25 mouse cellular contexts compared by ENCODE assay signal in the genomic region with DNA sequence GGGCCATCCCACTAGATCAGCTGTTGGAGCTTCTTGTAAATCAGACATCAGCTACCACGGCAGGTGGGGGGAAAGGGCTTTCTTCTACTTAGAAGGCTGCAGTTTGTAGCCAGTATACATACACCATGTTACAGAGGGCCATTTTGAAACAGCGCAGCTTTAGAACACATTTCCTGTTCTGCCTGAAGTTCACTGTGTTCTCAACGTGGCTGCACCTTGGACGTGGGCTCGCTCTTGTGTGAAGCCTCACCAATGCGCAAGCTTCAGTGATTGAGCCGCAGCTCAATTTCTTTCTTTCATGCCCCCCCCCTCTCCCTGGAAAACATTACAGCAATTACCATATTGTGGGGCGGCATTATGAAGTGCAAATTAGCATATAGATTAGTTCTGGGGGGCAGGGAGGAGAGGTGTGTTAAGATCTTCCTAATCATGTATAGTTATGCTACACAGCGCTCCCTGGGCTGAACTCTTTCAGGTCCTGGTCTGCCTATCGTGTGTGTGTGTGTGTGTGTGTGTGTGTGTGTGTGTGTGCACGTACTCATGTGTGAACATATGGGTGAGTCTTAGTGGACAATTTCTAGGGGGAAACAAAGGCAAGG.
A peak's percentile ranks its signal among the peaks of the same experiment; 100 is the strongest.
DNase-seq lines count a peak whose midpoint lies in the region; ATAC-seq lines count a peak whose summit lies in the region.
"Had no signal": no experiment of that assay in that cellular context is flagged by ENCODE, and none has a peak within 500 bp of the region (broad histone marks: within the 10 kb centered on the region; RNA-seq: fewer than 3 reads in every experiment).

No protein-coding gene starts in this region.

- no peaks in the 10 kb centered on the region for H3K4me1 ChIP-seq in forebrain, embryonic 14.5 days (ENCODE audit: control insufficient read depth, insufficient read depth, low read length)
- H3K4me1 ChIP-seq in forebrain, embryonic 11.5 days (replicated peaks; ENCODE audit: control insufficient read depth, insufficient read depth, low read length): no peaks in the 10 kb centered on the region
- no peaks in the 10 kb centered on the region for H3K4me1 ChIP-seq in midbrain, embryonic 12.5 days
- H3K4me1 ChIP-seq in midbrain, embryonic 10.5 days: no peaks in the 10 kb centered on the region
- no peaks in the 10 kb centered on the region for H3K4me1 ChIP-seq in hindbrain, embryonic 16.5 days (ENCODE audit: control insufficient read depth, insufficient read depth, low read depth, low read length)
- H3K4me1 ChIP-seq: intestine, embryonic 15.5 days; megakaryocyte, embryonic 14.5 days had no signal

- WGBS in forebrain, embryonic 14.5 days: 65% methylated on average over 11 of the region's 11 CpGs
- WGBS in forebrain, embryonic 11.5 days: 81% methylated on average over 11 of the region's 11 CpGs
- 74% methylated on average over 11 of the region's 11 CpGs for WGBS in midbrain, embryonic 12.5 days
- 86% methylated on average over 11 of the region's 11 CpGs for WGBS in midbrain, embryonic 10.5 days
- 62% methylated on average over 11 of the region's 11 CpGs for WGBS in hindbrain, embryonic 16.5 days

- H3K9me3 ChIP-seq in forebrain, embryonic 14.5 days (replicated peaks; ENCODE audit: control insufficient read depth, low read length): no peaks in the 10 kb centered on the region
- no peaks in the 10 kb centered on the region for H3K9me3 ChIP-seq in forebrain, embryonic 11.5 days (ENCODE audit: control insufficient read depth, low read length)
- 0 out of 2 replicates have a peak, but pooled peaks cover 6% of the 10 kb centered on the region for H3K9me3 ChIP-seq in midbrain, embryonic 12.5 days
- peaks cover 4% of the 10 kb centered on the region; the same call in 1 of the 2 replicates for H3K9me3 ChIP-seq in midbrain, embryonic 10.5 days (replicated peaks)
- H3K9me3 ChIP-seq in hindbrain, embryonic 16.5 days (ENCODE audit: control insufficient read depth, low read length): peaks cover 1% of the 10 kb centered on the region; the same call in 1 of the 2 replicates
- H3K9me3 ChIP-seq: G1E; intestine, embryonic 15.5 days had no signal

- no peaks in the 10 kb centered on the region for H3K27me3 ChIP-seq in forebrain, embryonic 14.5 days (replicated peaks; ENCODE audit: control insufficient read depth, insufficient read depth, low read length)
- H3K27me3 ChIP-seq in forebrain, embryonic 11.5 days (ENCODE audit: control insufficient read depth, insufficient read depth, low read length): no peaks in the 10 kb centered on the region
- H3K27me3 ChIP-seq in midbrain, embryonic 12.5 days: no peaks in the 10 kb centered on the region
- H3K27me3 ChIP-seq in midbrain, embryonic 10.5 days (ENCODE audit: low read depth, poor library complexity, severe bottlenecking): no peaks in the 10 kb centered on the region
- H3K27me3 ChIP-seq in hindbrain, embryonic 16.5 days (replicated peaks; ENCODE audit: control insufficient read depth, insufficient read depth, low read length): no peaks in the 10 kb centered on the region
- H3K27me3 ChIP-seq: heart, embryonic 12.5 days; intestine, embryonic 15.5 days; megakaryocyte, embryonic 14.5 days had no signal

- peak; percentile 26 for DNase-seq in forebrain, embryonic 14.5 days (ENCODE audit: low spot score)
- no peak for DNase-seq in forebrain, embryonic 11.5 days (ENCODE audit: low spot score)
- no peak for DNase-seq in midbrain, embryonic 10.5 days (ENCODE audit: low spot score)
- DNase-seq in testis, postnatal 10 days (ENCODE audit: low spot score): no peak
- DNase-seq in right cerebral cortex, postnatal 10 days (ENCODE audit: low spot score in 2 of 2): no peak
- DNase-seq: adrenal gland, postnatal 10 days; cerebellum, adult 11 months; cerebellum, postnatal 10 days; embryo, embryonic 11 days; gastrocnemius, adult 2 months; heart, postnatal 14 days; layer of hippocampus, adult 9-11 months; lung, adult 18-20 months; thymus, postnatal 25 days had no signal

- no peak overlapping the region for H3K4me2 ChIP-seq in forebrain, embryonic 14.5 days (ENCODE audit: low read length)
- H3K4me2 ChIP-seq in forebrain, embryonic 11.5 days (ENCODE audit: low read depth, low read length, severe bottlenecking): no peak overlapping the region
- H3K4me2 ChIP-seq in midbrain, embryonic 12.5 days (replicated peaks): no peak overlapping the region
- no peak overlapping the region for H3K4me2 ChIP-seq in hindbrain, embryonic 16.5 days (ENCODE audit: low read length)
- H3K4me2 ChIP-seq: heart, embryonic 12.5 days; intestine, embryonic 15.5 days; liver, embryonic 11.5 days had no signal

- no peak overlapping the region for H3K4me3 ChIP-seq in forebrain, embryonic 14.5 days (ENCODE audit: low read depth, low read length)
- no peak overlapping the region for H3K4me3 ChIP-seq in forebrain, embryonic 11.5 days (ENCODE audit: low read depth, low read length)
- no peak overlapping the region for H3K4me3 ChIP-seq in midbrain, embryonic 12.5 days
- no peak overlapping the region for H3K4me3 ChIP-seq in midbrain, embryonic 10.5 days
- H3K4me3 ChIP-seq in hindbrain, embryonic 16.5 days (ENCODE audit: low read length): no peak overlapping the region
- H3K4me3 ChIP-seq: gastrocnemius, adult 2 months; heart, embryonic 12.5 days; intestine, embryonic 15.5 days; left cerebral cortex, adult 2 months; megakaryocyte, embryonic 14.5 days; myocyte had no signal

- no peak overlapping the region for H3K27ac ChIP-seq in forebrain, embryonic 14.5 days (ENCODE audit: low read depth, low read length)
- H3K27ac ChIP-seq in forebrain, embryonic 11.5 days (ENCODE audit: low read depth, low read length): no peak overlapping the region
- peak overlapping the region; percentile 52 for H3K27ac ChIP-seq in midbrain, embryonic 12.5 days (replicated peaks)
- H3K27ac ChIP-seq in midbrain, embryonic 10.5 days (replicated peaks): no peak overlapping the region
- H3K27ac ChIP-seq in hindbrain, embryonic 16.5 days (ENCODE audit: low read depth, low read length): no peak overlapping the region
- H3K27ac ChIP-seq: gastrocnemius, adult 2 months; intestine, embryonic 15.5 days; left cerebral cortex, adult 2 months; stomach, postnatal 0 days had no signal

- no peaks in the 10 kb centered on the region for H3K36me3 ChIP-seq in forebrain, embryonic 14.5 days (ENCODE audit: control insufficient read depth, insufficient read depth, low read length)
- H3K36me3 ChIP-seq in forebrain, embryonic 11.5 days (ENCODE audit: control insufficient read depth, insufficient read depth, low read length): no peaks in the 10 kb centered on the region
- no peaks in the 10 kb centered on the region for H3K36me3 ChIP-seq in midbrain, embryonic 12.5 days
- H3K36me3 ChIP-seq in midbrain, embryonic 10.5 days: no peaks in the 10 kb centered on the region
- H3K36me3 ChIP-seq in hindbrain, embryonic 16.5 days (ENCODE audit: control insufficient read depth, insufficient read depth, low read length): no peaks in the 10 kb centered on the region
- H3K36me3 ChIP-seq: G1E; heart, embryonic 12.5 days; intestine, embryonic 15.5 days had no signal

- peak; percentile 40 for ATAC-seq in forebrain, embryonic 14.5 days
- no peak for ATAC-seq in forebrain, embryonic 11.5 days (replicated peaks; ENCODE audit: low FRiP score)
- peak; percentile 68; the same call in 1 of the 2 replicates for ATAC-seq in midbrain, embryonic 12.5 days (ENCODE audit: low FRiP score, low read depth)
- ATAC-seq in hindbrain, embryonic 16.5 days: peak; percentile 82
- ATAC-seq: activated CD4-positive, CD25-positive, alpha-beta regulatory T cell, adult 4 months; intestine, embryonic 15.5 days had no signal

- no peak overlapping the region for H3K9ac ChIP-seq in forebrain, embryonic 14.5 days (ENCODE audit: low read length)
- H3K9ac ChIP-seq in forebrain, embryonic 11.5 days (ENCODE audit: low read length): no peak overlapping the region
- H3K9ac ChIP-seq in midbrain, embryonic 12.5 days (replicated peaks): no peak overlapping the region
- H3K9ac ChIP-seq in hindbrain, embryonic 16.5 days (ENCODE audit: low read depth, low read length): no peak overlapping the region
- H3K9ac ChIP-seq: heart, embryonic 12.5 days; intestine, embryonic 15.5 days had no signal
